ENCODE assay signal across 9 mouse cellular contexts in the genomic region with DNA sequence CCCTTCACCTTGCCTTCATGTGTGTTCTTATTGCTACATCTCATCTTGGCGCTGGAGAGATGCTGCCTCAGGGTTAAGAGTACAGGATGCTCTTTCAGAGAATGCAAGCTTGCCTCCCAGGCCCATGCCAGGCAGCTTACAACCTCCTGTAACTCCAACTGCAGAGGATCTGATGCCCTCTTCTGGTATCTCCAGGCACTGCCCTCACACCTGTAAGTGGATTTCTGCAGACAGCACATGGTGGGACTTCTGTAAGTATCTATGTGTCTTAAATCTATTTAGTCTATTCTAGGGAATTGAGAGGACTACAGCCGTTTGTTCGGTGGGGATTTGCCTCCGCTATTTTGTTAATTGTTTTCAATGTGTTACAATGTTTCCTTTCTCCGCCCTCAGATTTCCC. TPM values are rescaled to one million over a fixed set of nuclear protein-coding genes. Genes with fewer than 3 reads are reported as not detected.
DNase-seq lines count a peak whose midpoint lies in the region; ATAC-seq lines count a peak whose summit lies in the region.
"Had no signal": no experiment of that assay in that cellular context is flagged by ENCODE, and none has a peak within 500 bp of the region (broad histone marks: within the 10 kb centered on the region; RNA-seq: fewer than 3 reads in every experiment).

No protein-coding gene starts in this region.

- ATAC-seq in inflammation-experienced regulatory T-cells, adult 6 months = peak; percentile 60

- DNase-seq in layer of hippocampus, adult 11-12 months (ENCODE audit: low spot score) = peak; percentile 39
- DNase-seq in layer of hippocampus, adult 9-10 months (ENCODE audit: low spot score) = no peak
- DNase-seq in R1 (ENCODE audit: low read depth, low spot score) = peak; percentile 44
- DNase-seq in cerebellum, postnatal 36 days = peak; percentile 77 to 81
- peak; percentile 2 to 4 for DNase-seq in lung, adult 18-20 months
- peak; percentile 12 to 36 for DNase-seq in spleen, adult 18-20 months
- no peak for DNase-seq in urinary bladder, postnatal 10 days (ENCODE audit: low spot score)
- DNase-seq: liver, embryonic 13.5 days had no signal

RNA-seq across cellular contexts. Expression of gene Krt24, which starts 7.8 kb away (rescaled TPM):
- polyA plus RNA-seq in inflammation-experienced regulatory T-cells, adult 6 months (2017; shearing (Covaris generic)) = not detected
- polyA plus RNA-seq: liver, embryonic 13.5 days had no signal

RNA-seq across cellular contexts. Expression of gene Krt25, which starts 29.9 kb away (rescaled TPM):
- polyA plus RNA-seq in inflammation-experienced regulatory T-cells, adult 6 months (2017; shearing (Covaris generic)) = not detected
- polyA plus RNA-seq: liver, embryonic 13.5 days had no signal

RNA-seq across cellular contexts. Expression of gene Krt26, which starts 44.9 kb away (rescaled TPM):
- polyA plus RNA-seq in inflammation-experienced regulatory T-cells, adult 6 months (2017; shearing (Covaris generic)) = not detected
- polyA plus RNA-seq: liver, embryonic 13.5 days had no signal

RNA-seq across cellular contexts. Expression of gene Krt222, which starts 49.0 kb away (rescaled TPM):
- polyA plus RNA-seq in inflammation-experienced regulatory T-cells, adult 6 months (2017; shearing (Covaris generic)) = 1 to 10 TPM; 2.1 to 2.7 (median 2.1) TPM

RNA-seq across cellular contexts. Expression of gene Krt27, which starts 58.1 kb away (rescaled TPM):
- not detected for polyA plus RNA-seq in inflammation-experienced regulatory T-cells, adult 6 months (2017; shearing (Covaris generic))
- polyA plus RNA-seq: liver, embryonic 13.5 days had no signal

Comparison
In these comparisons a context has a peak if more than half of its experiments do, and no peak if none do; other contexts are left out.
1. DNase-seq: peak in layer of hippocampus, adult 11-12 months (single experiment), R1 (single experiment), cerebellum, postnatal 36 days (2 of 2), lung, adult 18-20 months (2 of 2) and spleen, adult 18-20 months (2 of 2); none in layer of hippocampus, adult 9-10 months (single experiment) and urinary bladder, postnatal 10 days (single experiment).